Mouse (Mus musculus): ENCODE measurements around the gene F9. TPM values are rescaled to one million over a fixed set of nuclear protein-coding genes. Genes with fewer than 3 reads are reported as not detected.

Gene F9
- total RNA-seq (2023): under 1 TPM in 1 of 2 experiments, not detected in 1; 0.24 TPM

GRCm38 (mm10) chrX:59999221-60000083, at the start of gene F9:
TSS of gene F9 (plus strand) at chrX:59999464.

Other genes with a start within 250 kb of the F9 start
- gene Mcf2, start 179.6 kb downstream of the F9 start, total RNA-seq (2023): 1 to 10 TPM; 1.5 to 1.7 TPM